Mouse (Mus musculus) kidney, postnatal 4 days (tissue): Measurements from ENCODE around the gene Rnft2.

Experiments used
- DNase-seq, 2 experiments: peaks; one replicate each; pipeline ENCODE4 v3.0.0; 2021; ENCODE audit warnings: mixed read lengths in 2 of 2

Rnft2 gene

DNA sequence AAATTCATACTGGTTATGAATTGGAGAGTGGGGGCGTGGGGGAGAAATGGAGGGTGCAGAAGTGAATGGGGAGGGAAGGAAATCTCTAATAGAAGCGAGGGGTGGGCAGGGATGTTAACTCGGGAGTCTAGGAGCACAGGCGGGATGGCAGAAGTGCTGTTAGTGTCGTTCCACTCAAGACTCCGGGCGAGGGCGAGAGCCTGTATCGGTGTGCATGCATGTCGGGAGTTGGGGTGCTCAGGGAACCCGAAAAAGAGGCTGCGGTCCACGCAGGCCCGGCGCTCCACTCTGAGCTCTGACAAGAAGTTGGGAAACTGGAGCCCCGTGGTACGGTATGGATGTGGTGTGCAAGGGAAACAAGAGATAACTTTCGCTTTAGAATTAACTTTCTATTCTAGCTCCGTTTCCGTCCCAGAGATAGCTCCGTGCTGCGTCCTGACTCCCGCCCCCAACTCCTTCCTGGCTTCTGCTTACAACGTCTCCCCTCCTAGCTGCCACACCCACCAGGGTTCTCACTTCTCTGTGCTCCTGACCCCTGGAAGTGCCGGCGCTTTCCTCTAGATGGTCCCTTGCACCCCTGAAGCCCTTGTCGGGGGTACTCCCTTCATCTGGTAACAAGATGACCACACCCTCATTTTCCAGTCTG, 72.7 kb downstream of the Rnft2 start:
- peak; percentile 7 to 17 for DNase-seq

DNA sequence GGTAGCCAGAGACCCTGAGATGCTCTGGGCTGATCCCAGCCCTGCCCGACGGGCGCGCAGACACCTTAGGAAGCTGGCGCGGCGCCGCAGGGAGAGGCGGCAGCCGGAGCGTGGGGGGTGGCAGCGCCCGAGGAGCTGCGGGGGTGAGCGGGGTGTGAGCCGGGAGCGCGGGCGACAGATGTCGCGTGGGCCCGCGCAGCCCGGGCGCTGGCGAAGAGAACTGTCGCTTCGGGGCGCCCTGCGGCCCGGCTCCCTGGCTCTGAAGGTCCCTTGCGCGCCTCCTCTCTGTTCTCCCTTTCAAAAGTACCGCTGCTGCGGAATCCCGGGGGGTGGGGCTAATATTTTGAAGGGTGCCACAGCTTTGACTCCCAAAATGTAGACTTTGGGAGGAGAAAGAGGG, 73.3 kb downstream of the Rnft2 start:
- DNase-seq, result peak in 1 of 2 experiments; percentile 18

GRCm38 (mm10) chr5:118170888-118171529, 73.9 kb downstream of the Rnft2 start:
- DNase-seq, result peak; percentile 38 to 58

- DNase-seq, result peak; percentile 40 to 47
These were observed 75.4 kb downstream of the Rnft2 start for GRCm38 (mm10) chr5:118169222-118170221.

GRCm38 (mm10) chr5:118167561-118167995, 77.3 kb downstream of the Rnft2 start:
- DNase-seq, result no peak

GRCm38 (mm10) chr5:118165462-118165861, 79.5 kb downstream of the Rnft2 start:
- DNase-seq, result no peak

DNA sequence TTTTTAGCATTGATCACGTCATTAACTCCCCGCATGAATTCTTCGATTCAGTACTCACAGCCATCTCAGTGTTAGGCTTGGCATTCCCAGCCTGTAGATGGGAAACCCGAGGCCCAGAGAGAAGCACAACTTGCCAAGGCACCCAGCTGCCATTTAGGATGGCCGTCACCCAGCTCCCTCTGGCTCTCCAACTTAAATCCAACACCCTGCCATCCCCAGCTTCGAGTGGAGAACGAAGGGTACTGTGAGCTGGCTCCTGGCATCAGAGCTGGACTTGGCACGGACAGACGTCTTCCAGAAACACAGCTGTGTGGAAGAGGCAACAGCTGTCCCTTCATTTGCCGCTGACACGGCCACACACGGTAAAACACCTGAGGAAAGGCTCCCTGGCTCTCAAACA, 80.3 kb downstream of the Rnft2 start, which contains the start of gene Hrk:
Gene Hrk, plus strand, starts transcription at position 68 of the 400 bp plus-strand sequence.
- no peak for DNase-seq

DNA sequence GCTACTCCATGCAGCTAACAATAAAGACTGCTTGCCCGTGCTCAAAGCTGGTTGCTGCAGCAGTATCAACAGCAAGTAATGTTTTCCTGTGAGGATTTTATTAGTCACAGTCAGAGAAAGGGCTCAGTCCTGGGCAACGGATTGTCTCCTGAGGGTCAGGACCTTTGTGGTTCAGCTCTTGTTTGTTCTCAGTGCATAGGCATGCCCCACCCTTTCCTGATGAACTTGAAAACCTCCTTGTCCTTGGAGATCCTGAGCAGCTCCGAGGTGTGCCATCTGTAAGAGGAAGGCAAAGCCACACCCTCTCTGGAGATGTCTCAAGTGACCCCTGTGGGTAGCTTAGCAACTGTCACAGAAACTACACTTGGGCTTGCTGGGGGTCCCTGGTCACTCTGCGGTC, 84.2 kb downstream of the Rnft2 start:
- DNase-seq, result no peak

DNA sequence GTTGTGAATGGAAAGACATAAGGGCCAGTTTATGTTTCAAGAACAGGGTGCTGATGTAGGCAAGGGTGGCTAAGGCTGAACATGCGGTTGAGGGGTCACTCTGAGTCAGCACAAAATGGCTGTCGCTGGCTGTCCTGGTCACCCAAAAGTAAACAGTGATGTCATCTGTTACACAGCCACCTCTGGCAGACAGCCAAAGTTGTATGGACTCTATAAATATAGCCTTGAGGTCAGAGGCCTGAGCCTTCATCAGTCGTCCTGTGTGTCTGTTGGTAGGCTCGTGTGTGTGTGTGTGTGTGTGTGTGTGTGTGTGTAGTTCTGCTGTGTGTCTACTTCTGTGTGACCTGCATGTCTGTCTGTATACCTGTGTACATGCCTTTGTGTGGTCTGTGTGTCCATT, 87.9 kb downstream of the Rnft2 start:
- DNase-seq, result no peak

DNA sequence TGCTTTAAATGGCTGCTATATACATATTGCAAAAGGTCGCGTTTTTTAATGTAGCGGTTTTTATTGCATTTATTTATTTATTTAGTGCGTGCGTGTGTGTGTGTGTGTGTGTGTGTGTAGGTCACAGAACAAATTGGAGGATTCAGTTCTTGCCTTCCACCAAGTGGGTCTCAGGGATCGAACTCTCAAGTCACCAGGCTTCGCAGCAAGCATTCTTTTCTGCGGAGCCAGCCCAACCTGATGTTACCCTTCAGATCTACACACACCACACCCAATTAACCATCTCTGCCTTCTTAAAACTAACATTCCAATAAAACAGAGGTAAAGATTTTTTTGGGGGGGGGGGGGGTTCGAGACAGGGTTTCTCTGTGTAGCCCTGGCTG, 89.4 kb downstream of the Rnft2 start:
- DNase-seq, result no peak

- peak; percentile 94 to 95 for DNase-seq
These were observed 89.9 kb downstream of the Rnft2 start, which contains the start of gene Fbxw8 for GRCm38 (mm10) chr5:118154839-118155564. Gene Fbxw8, minus strand, starts transcription at chr5:118155464.

GRCm38 (mm10) chr5:118149711-118150110, 95.2 kb downstream of the Rnft2 start:
- DNase-seq, result no peak

- DNase-seq, result no peak
These were observed 97.7 kb downstream of the Rnft2 start for GRCm38 (mm10) chr5:118147264-118147663.

- no peak for DNase-seq
These were observed 98.8 kb downstream of the Rnft2 start for GRCm38 (mm10) chr5:118145999-118146679.

DNA sequence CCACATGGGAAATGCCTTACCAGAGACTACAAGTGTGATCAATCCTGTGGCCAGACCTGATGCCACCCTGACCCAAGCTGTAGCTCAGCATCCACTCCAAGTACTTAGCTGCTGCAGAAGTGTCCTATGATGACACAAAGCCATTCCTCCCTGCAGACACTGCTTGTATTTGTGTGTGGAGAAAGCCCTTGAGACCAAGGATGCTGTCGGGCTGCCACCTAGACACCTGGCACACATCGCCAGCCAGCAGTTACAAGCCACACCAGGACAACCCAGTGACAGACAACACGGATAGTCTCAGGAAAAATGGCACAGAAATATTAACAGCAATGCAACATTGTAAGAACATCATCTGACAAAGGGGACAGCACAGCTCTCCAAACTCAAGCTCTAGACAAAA, 99.5 kb downstream of the Rnft2 start:
- no peak for DNase-seq

DNA sequence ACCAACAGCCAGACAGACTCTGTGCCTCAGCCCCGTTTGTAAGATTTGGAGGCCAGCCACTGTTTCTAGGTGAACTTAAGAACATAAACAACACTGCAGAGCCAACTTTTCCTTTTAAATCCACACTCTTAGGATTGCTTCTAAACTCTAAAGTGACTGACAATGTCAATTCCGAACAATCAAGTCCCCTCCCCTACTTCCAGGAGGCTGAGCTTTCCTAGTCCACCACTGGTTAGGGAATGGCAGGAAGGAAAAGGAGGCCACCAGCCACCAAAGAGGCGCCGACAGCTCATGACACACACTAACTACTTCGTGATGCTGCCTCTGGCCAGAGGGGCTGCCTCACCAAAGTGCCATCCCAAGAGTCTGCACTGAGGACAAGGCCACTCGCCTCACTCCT, 100.1 kb downstream of the Rnft2 start:
- DNase-seq, result no peak

DNA sequence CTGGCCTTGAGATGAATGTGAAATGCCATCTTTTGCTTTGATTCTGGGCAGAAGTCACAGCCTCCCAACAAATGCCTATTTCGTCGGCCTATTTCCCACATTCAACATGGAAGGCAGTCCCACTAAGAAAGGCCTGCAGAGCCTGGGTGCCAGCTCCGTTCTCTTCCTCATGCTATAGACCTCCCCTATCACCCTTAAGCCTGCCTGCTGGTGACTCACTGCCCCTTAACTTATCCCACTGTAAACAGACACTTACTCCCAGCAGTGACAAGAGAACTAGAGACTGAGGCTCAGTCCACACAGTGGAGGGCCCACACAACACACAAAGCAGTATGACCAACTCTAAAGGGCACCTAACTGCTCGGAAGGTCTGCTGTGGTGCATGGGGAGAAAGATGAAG, 100.6 kb downstream of the Rnft2 start:
- no peak for DNase-seq

DNA sequence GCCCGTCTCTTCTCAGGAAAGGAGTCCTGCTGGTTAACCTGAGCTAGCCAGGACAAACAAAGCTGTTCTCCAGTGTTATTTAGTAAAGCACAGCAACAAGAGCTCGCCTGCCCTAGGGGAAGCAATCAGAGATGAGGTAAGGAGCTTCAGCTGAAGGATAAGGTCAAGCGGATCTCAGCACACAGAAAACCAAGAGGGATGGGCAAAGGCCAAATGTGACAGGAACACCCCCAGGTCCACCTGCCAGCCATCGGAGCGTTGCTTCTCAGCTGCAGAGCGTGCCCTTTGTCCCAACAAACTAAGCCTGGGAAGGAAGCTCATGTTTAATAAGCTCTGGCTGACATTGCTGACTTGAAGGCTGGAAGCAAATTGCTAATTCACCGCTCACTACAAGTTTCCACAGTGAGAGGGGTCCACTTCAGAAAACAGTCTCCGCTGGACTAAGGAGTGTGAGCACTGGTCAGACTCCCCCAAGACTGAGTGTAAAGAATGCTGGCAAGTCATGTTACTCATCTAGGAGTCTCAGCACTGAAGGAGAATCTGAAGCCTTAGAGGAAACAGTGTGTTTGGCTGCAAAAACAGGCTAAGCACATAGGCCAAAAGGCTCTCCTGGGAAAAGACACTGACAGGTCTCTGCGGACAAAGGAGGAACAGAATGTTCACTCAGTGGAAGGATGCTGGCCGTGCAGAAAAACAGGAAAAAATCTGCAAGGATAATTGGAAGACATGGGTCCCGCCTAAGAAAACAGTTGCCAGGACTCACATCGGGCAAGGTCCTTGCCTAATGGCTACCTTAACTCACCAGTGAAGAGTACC, 101.5 kb downstream of the Rnft2 start:
- DNase-seq, result peak; percentile 25 to 53

DNA sequence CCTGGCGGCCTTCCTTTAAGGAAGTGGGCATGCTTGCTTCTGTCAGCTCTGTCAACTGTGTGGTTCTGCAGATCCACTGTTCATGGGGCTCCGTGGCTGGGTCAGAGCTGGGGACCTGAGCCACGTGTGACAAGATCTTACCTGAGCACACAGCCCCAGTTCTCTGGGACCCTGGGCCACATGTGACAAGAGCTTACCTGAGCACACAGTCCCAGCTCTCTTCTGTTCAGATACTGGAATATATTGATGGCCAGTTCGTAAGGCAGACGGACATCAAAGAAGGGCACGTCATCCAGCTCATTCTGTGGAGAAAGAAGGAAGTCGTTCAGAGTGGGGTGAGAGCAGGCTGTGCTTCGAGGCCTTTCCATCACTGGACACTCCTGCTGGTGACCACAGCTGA, 102.4 kb downstream of the Rnft2 start:
- no peak for DNase-seq
